Mouse (Mus musculus) fibroblast of lung, adult 2 months (primary cell): ENCODE measurements around the gene Gm17093.
"Not testable (repeated sequence)": the region's sequence is repeated elsewhere in the genome, so short reads cannot be mapped to it uniquely, and the experiment has no call there.

Experiments
- DNase-seq: peaks from one replicate; pipeline ENCODE4 v3.0.0-alpha.2; 2011; ENCODE audit warnings: low read depth

Gene Gm17093

DNA sequence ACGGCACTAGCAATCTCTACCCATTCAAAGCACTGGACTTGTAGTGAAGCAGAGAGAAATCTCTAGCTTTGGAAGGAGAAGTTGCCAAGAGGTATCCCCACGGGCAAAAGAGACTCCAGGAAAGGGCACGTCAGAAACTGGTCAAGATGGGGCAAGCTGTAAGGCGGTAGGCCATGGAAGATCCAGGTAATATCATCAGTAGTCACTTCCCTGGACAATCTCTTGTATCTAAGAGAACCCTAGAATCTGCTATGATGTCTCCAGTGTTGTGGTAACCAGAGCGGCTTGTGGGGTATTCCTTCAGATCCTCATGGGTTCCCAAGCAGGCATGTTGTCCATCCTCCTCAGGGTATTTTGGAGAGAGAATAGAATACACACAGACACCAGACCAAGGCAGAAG is at the start of gene Gm17093:
Gene Gm17093 (plus strand): TSS at position 301 of the 400 bp plus-strand sequence.
- DNase-seq = not testable (repeated sequence)

- DNase-seq = not testable (repeated sequence)
Observed at GRCm38 (mm10) chr14:44492163-44492562, 25.9 kb upstream of the Gm17093 start, which contains the start of gene BC061237. BC061237 (plus strand) TSS chr14:44492463.

DNA sequence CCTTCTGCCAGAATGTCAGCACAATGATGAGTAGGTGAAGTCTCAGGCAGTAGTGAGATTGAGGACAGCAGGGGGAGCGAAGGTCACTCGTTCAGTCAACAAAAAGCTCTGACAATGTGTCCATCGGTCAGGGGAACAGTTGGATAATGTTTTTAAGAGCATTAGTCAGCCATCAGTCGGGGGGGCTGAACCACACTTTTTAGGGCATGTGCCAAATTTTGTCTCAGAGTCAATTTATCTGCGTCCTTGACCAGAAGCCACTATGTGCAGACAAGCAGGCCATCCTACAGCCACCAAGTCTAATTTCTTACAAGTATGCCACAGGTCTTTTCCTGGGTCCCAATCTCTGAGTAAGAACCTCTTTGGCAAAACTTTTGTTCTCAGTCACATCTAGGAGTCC is 29.9 kb downstream of the Gm17093 start:
- DNase-seq = not testable (repeated sequence)
